Mouse (Mus musculus) thymus, adult 2 months (tissue): ENCODE measurements at regions not wholly inside any gene's neighbourhood (a gene's known extent, or its start where the extent isn't known, plus 50 kb on each side); places are given as distances from the start of the nearest gene placed in this dataset.

ENCODE experiments used
- CTCF ChIP-seq: fragments of 200-500 bp; IDR thresholded peaks from 2 replicates; pipeline ENCODE4 v1.5.1; 2012; ENCODE audit warnings: mild to moderate bottlenecking, control low read depth, low read length, moderate library complexity, borderline replicate concordance; ENCODE audit not compliant: control insufficient read depth, poor library complexity, insufficient read depth; ENCODE audit errors: extremely low read depth
- POLR2A ChIP-seq: fragments of 200-500 bp; IDR thresholded peaks from 2 replicates; pipeline ENCODE4 v1.6.1; 2012; ENCODE audit warnings: mild to moderate bottlenecking, low read length, control low read depth, moderate library complexity; ENCODE audit not compliant: control insufficient read depth, poor library complexity, insufficient read depth; ENCODE audit errors: extremely low read depth

DNA sequence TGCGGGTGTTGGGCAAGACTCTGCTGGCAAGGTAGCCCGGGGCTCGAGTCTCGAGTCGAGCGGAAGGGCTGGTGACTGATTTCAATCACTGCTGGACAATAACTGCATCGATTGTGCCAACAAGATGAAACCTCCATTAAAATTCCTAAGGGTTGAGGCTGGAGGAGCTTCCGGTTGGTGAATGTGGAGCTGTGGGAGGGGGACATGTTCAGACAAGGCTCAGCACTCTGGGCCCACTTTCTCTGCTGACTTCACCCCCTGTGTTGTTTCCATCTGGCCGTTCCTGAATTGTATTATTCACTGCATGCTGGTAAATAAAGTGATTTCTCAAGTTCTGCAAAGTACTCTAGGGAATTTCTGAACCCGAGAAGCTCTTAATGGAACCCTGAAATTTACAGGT, 261.2 kb upstream of the Cxcr4 start:
- no peak for TF ChIP-seq POLR2A
- no peak for TF ChIP-seq CTCF
